Mouse (Mus musculus): ENCODE measurements around the gene Sult2a3. TPM values are rescaled to one million over a fixed set of nuclear protein-coding genes. Genes with fewer than 3 reads are reported as not detected.

Gene Sult2a3
- polyA plus RNA-seq (2014; fragmentation: Illumina TruSeq; extraction: RNeasy Lipid Tissue Mini Kit (QIAGEN cat#74804); ENCODE audit: low read depth, low replicate concordance): not detected

DNA sequence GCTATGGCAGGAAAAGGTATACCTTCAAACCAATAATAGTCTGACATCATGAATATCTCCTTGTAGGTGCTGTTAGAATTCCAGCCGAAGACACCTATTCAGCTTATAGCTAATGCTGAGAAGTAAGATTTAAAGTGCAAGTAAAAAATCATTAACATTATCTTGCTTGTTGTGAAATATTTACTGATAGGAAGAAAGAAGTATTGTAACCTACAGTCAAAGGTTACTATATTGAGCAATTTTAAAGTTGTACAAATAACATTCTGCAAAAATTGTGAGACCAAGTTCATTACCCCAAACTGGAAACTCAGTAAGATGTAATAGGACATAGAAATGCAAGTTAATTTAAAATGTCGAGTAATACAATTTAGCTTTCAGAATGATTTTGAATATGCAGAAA is at the start of gene Sult2a3:
Gene Sult2a3 (minus strand): TSS at position 101 of the 400 bp plus-strand sequence.

Other genes starting within 250 kb of the Sult2a3 start
- gene Sult2a4, start 133.4 kb downstream of the Sult2a3 start, polyA plus RNA-seq (2014; fragmentation: Illumina TruSeq; extraction: RNeasy Lipid Tissue Mini Kit (QIAGEN cat#74804); ENCODE audit: low read depth, low replicate concordance): not detected
- not detected for gene Sult2a6, start 131.8 kb upstream of the Sult2a3 start, polyA plus RNA-seq (2014; fragmentation: Illumina TruSeq; extraction: RNeasy Lipid Tissue Mini Kit (QIAGEN cat#74804); ENCODE audit: low read depth, low replicate concordance)
- gene Obox8, start 210.5 kb upstream of the Sult2a3 start, polyA plus RNA-seq (2014; fragmentation: Illumina TruSeq; extraction: RNeasy Lipid Tissue Mini Kit (QIAGEN cat#74804); ENCODE audit: low read depth, low replicate concordance): not detected